Mouse (Mus musculus) heart, postnatal 0 days (tissue): Measurements from ENCODE around the gene Rab4b. TPM values are rescaled to one million over a fixed set of nuclear protein-coding genes. Genes with fewer than 3 reads are reported as not detected.

Experiments used
- ATAC-seq: fragments of 200-750 bp; cut with Nextera tagmentation; 2 replicates; pipeline ENCODE4 v1.8.0; 2017; ENCODE audit warnings: low read depth, moderate number of reproducible peaks, moderate library complexity; ENCODE audit not compliant: insufficient read depth
- DNase-seq: peaks from one replicate; pipeline ENCODE4 v3.0.0-alpha.2; 2016; ENCODE audit warnings: low spot score
- H3K27ac ChIP-seq: fragments of 300-500 bp; sonication (generic); 2 replicates; pipeline ENCODE4 v1.5.1; 2014; ENCODE audit warnings: low read depth, mild to moderate bottlenecking
- H3K27me3 ChIP-seq: fragments of 300-500 bp; sonication (generic); 2 replicates; pipeline ENCODE4 v1.6.1; 2014; ENCODE audit warnings: low read length, mixed read lengths; ENCODE audit not compliant: control insufficient read depth, insufficient read depth
- H3K36me3 ChIP-seq: fragments of 300-500 bp; sonication (generic); replicated peaks from 2 replicates; pipeline ENCODE4 v1.6.1; 2014; ENCODE audit warnings: low read length, mixed read lengths; ENCODE audit not compliant: control insufficient read depth, insufficient read depth
- H3K4me1 ChIP-seq: fragments of 300-500 bp; sonication (generic); 2 replicates; pipeline ENCODE4 v1.6.1; 2014; ENCODE audit warnings: antibody characterized with exemption; ENCODE audit not compliant: control insufficient read depth, insufficient read depth
- H3K4me2 ChIP-seq: fragments of 300-500 bp; sonication (generic); 2 replicates; pipeline ENCODE4 v1.6.1; 2014; ENCODE audit warnings: low read depth, mild to moderate bottlenecking, low read length, moderate library complexity
- H3K4me3 ChIP-seq: fragments of 300-500 bp; sonication (generic); 2 replicates; pipeline ENCODE4 v1.5.1; 2014; ENCODE audit warnings: low read depth, low read length
- H3K9ac ChIP-seq: fragments of 300-500 bp; sonication (generic); replicated peaks from 2 replicates; pipeline ENCODE4 v1.6.1; 2014; ENCODE audit warnings: low read depth, low read length, mixed read lengths
- H3K9me3 ChIP-seq: fragments of 300-500 bp; sonication (generic); replicated peaks from 2 replicates; pipeline ENCODE4 v1.6.1; 2016; ENCODE audit warnings: low read length; ENCODE audit not compliant: control insufficient read depth
- CTCF ChIP-seq: IDR thresholded peaks from 2 replicates; pipeline ENCODE4 v1.5.1; 2016; ENCODE audit warnings: antibody characterized with exemption, control low read depth, low read depth
- EP300 ChIP-seq: IDR thresholded peaks from 2 replicates; pipeline ENCODE4 v1.6.1; 2016; ENCODE audit warnings: antibody characterized with exemption, low read depth
- WGBS: fragments of 180-500 bp; shearing (Covaris S2); extraction: QIAGEN DNeasy Blood & Tissue Kit; methylation state at CpG from one replicate; pipeline ENCODE4 v1.1.7; 2014; 5-methylcytosine and 5-hydroxymethylcytosine counted together
- polyA plus RNA-seq: library from polyadenylated mRNA; unstranded; fragments of >200 nt; fragmentation: Nextera tagmentation; extraction: Ambion mirVana; gene quantifications from 2 replicates; pipeline ENCODE4 v1.2.1, GENCODE M21; 2015
- total RNA-seq: library from RNA; depleted of rRNA; stranded (reverse); fragments of >200 nt; gene quantifications from 2 replicates; pipeline ENCODE4 v1.2.3, GENCODE M21; 2014; ENCODE audit warnings: low replicate concordance

Rab4b gene
- total and polyA plus RNA-seq, 2 experiments from 2014 or later, result 45.9 to 74.2 TPM

DNA sequence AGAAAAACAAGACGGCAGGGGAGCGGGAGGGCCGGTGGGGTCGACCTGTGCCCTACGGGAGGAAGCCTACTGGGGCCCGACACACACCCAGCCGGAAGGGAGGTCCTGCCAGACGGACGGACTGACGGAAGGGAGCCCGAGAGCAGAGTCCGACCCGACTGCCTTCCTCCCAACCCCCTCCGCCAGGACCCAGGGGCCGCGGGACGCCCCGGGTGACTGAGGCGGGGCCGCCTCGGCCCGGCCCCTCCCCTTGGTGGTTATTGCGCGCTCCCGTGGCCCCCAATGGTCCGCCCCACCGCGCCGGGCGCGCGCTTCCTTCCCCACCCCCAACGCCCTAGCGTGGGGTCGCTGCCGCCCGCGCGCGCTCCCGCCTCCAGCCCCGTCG is 12.5 kb downstream of the Rab4b start:
- peak overlapping the region; percentile 64 for H3K4me3 ChIP-seq
- peaks cover 15% of the 10 kb centered on the region for H3K36me3 ChIP-seq
- H3K9me3 ChIP-seq, result no peaks in the 10 kb centered on the region
- H3K4me1 ChIP-seq, result peaks cover 31% of the 10 kb centered on the region
- peak overlapping the region; percentile 95 for H3K27ac ChIP-seq
- DNase-seq, result peak; percentile 81
- 0% methylated on average over 24 of the region's 43 CpGs for WGBS
- peak overlapping the region; percentile 74 for H3K9ac ChIP-seq
- H3K4me2 ChIP-seq, result peak overlapping the region; percentile 93
- ATAC-seq, result peak; percentile 81
- no peak for TF ChIP-seq CTCF
- 0 out of 2 replicates have a peak, but pooled peaks have one; percentile 32 for TF ChIP-seq EP300
- no peaks in the 10 kb centered on the region for H3K27me3 ChIP-seq

DNA sequence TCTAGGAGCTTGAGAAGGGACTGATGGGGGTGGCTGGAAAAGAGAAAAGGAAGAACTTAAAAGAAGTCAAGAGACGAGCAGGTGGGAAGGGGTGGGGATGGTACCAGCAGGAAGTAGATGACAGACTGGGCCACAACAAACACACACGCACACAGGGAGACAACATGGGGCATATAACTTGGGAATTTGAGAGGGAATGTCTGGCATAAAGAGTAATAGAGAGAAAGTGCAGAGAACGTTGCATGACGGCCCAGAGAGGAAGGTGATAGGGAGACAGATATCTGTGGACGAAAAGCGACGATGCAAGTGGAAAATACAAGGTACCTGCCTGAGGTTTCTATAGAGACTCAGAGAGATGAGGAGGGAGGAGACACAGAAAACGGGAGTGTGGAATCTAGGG is 13.0 kb downstream of the Rab4b start:
- Histone ChIP-seq H3K27me3 (no peaks in the 10 kb centered on the region), H3K4me3 (peak overlapping the region; percentile 64), H3K4me2 (peak overlapping the region; percentile 93), H3K27ac (peak overlapping the region; percentile 95), H3K9ac (peak overlapping the region; percentile 74), H3K36me3 (peaks cover 10% of the 10 kb centered on the region), H3K9me3 (no peaks in the 10 kb centered on the region), H3K4me1 (peaks cover 31% of the 10 kb centered on the region)
- 3% methylated on average over 8 of the region's 8 CpGs for WGBS
- DNase-seq (no peak), ATAC-seq (no peak)
- TF ChIP-seq EP300 (no peak), CTCF (no peak)

DNA sequence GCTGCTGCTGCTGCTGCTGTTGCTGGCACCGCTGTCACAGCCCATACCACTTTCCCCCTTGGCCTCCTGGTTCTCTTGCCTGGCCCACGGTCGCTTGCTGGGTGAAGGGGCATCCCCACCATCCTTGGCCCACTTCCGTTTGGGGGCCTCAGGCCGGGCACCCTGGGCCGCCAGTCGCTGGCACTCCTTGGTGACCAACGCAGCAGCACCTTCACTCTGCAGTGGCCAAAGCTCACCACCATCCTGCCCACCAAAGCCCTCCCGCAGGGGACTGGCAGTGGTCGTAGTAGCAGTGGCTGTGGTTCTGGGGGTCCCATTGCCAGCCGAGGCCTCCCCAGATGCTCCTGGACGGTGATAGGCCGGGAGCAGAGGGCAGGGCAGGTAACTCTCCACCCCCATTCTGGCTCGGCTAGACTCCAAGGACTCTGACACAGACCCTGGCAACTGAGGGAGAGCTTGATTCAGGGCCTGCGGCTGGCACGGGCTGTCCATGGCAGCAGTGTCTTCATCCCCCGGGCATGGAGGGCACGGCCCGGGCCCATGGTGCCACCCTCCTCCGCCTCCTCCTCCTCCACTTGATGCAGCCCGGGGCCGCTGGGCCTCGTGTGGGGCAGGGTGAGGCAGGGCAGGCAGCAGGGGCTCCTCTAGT is 13.6 kb downstream of the Rab4b start:
- DNase-seq (no peak), ATAC-seq (no peak)
- peak overlapping the region; percentile 93 for H3K4me2 ChIP-seq
- H3K9me3 ChIP-seq, result no peaks in the 10 kb centered on the region
- H3K36me3 ChIP-seq, result peaks cover 9% of the 10 kb centered on the region
- H3K4me1 ChIP-seq, result peaks cover 31% of the 10 kb centered on the region
- no peak overlapping the region for H3K27ac ChIP-seq
- TF ChIP-seq CTCF (no peak), EP300 (no peak)
- H3K4me3 ChIP-seq, result peak overlapping the region; percentile 64
- no peaks in the 10 kb centered on the region for H3K27me3 ChIP-seq
- WGBS, result 70% methylated on average over 23 of the region's 23 CpGs
- peak overlapping the region; percentile 74 for H3K9ac ChIP-seq

DNA sequence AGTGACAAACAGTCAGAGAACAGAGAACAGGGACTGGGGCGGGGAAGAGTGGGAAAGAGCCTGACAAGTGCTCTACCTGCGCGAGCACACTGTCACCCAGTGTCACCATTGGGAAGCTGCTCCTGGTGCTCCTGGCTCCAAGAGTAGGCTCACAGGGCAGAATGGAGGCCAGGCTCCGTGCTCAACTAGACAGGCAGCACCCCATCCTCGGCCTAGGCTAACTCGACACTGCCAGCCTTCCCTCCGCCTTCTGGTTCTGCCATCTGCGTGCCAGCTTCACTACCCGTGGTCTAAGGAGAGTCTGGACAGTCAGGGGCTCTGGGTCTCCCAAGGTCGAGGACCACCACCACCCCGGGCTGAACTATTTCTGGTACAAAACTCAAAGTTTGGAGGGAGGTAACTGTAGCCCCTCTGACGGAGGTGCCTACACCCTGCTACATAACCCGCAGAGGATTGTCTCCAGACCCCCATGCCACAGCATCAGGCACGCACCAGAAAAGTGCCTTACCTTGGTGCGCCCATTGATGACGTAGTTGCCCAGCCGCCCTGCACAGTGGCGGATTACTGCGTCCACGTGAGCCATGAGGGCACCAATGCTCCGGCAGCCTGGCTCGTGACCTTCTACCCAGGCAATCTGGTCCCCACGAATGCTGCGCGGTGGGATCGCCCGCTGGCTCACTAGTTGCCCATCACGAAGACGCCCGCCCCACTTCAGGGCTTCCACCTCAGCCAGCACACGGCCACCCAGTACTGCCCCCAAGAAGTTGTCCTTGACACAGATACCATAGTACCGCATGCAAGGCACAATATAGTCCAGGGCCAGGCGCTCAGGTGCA is 14.4 kb downstream of the Rab4b start:
- H3K9me3 ChIP-seq, result no peaks in the 10 kb centered on the region
- 79% methylated on average over 33 of the region's 33 CpGs for WGBS
- TF ChIP-seq EP300 (no peak), CTCF (no peak)
- no peak overlapping the region for H3K9ac ChIP-seq
- H3K36me3 ChIP-seq, result peaks cover 12% of the 10 kb centered on the region
- no peak overlapping the region for H3K4me3 ChIP-seq
- H3K27me3 ChIP-seq, result no peaks in the 10 kb centered on the region
- no peak for ATAC-seq
- peak overlapping the region; percentile 93 for H3K4me2 ChIP-seq
- peaks cover 31% of the 10 kb centered on the region for H3K4me1 ChIP-seq
- no peak overlapping the region for H3K27ac ChIP-seq
- no peak for DNase-seq

DNA sequence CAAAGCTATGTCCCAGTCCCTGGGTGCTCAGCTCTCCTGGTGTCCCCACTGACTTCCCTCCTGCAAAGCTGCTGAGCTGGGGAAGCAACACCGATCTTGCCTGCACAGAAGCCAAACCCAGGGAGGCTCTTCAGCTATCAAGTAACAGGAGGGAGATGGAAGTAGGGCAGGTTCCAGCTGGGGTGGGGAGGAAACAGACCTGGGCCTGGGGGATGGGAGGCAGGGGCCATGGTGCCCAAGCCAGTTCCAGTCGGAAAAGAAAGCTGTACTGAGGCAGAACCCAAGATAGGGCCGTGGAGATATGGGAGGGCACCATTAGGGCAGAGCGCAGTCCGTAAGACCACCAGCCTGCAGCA is 15.3 kb downstream of the Rab4b start:
- Histone ChIP-seq H3K4me1 (peaks cover 31% of the 10 kb centered on the region), H3K27ac (no peak overlapping the region), H3K4me2 (0 out of 2 replicates have a peak overlapping the region, but pooled peaks have one; percentile 93), H3K9me3 (no peaks in the 10 kb centered on the region), H3K9ac (no peak overlapping the region; the same call in 1 of the 2 replicates), H3K36me3 (peaks cover 21% of the 10 kb centered on the region), H3K4me3 (no peak overlapping the region), H3K27me3 (no peaks in the 10 kb centered on the region)
- 61% methylated on average over 5 of the region's 5 CpGs for WGBS
- no peak for ATAC-seq
- TF ChIP-seq CTCF (no peak), EP300 (no peak)
- DNase-seq, result no peak
